Mouse (Mus musculus): ENCODE data around the gene Camk1g.

GRCm38 (mm10) chr1:193381597-193382404, 11.7 kb upstream of the Camk1g start:
- TF ChIP-seq CTCF (IDR thresholded peaks at IDR 0.05; ENCODE audit: insufficient read depth, low read length) (no peak), POLR2A (IDR thresholded peaks at IDR 0.05; ENCODE audit: borderline replicate concordance, extremely low read depth, low read depth, low read length) (no peak)
